Comparison of ENCODE assay signal across 10 mouse cellular contexts in genomic region chr2:157203026-157203425, GRCm38 (mm10). TPM values are rescaled to one million over a fixed set of nuclear protein-coding genes. Genes with fewer than 3 reads are reported as not detected.
DNase-seq lines count a peak whose midpoint lies in the region; ATAC-seq and TF ChIP-seq lines count a peak whose summit lies in the region.
"Had no signal": no experiment of that assay in that cellular context is flagged by ENCODE, and none has a peak within 500 bp of the region (broad histone marks: within the 10 kb centered on the region; RNA-seq: fewer than 3 reads in every experiment).

No protein-coding gene starts in this region.

- no peak overlapping the region for H3K27ac ChIP-seq in heart, embryonic 16.5 days (ENCODE audit: low read length)
- no peak overlapping the region for H3K27ac ChIP-seq in forebrain, embryonic 12.5 days
- H3K27ac ChIP-seq in limb, embryonic 12.5 days, result no peak overlapping the region
- H3K27ac ChIP-seq in neural tube, embryonic 12.5 days, result no peak overlapping the region
- no peak overlapping the region for H3K27ac ChIP-seq in thymus, adult 2 months (ENCODE audit: control insufficient read depth, insufficient read depth, low read length)

- peaks cover 8% of the 10 kb centered on the region for H3K36me3 ChIP-seq in heart, embryonic 16.5 days (ENCODE audit: control insufficient read depth, insufficient read depth)
- H3K36me3 ChIP-seq in forebrain, embryonic 12.5 days (replicated peaks), result peaks cover 22% of the 10 kb centered on the region
- peaks cover 20% of the 10 kb centered on the region for H3K36me3 ChIP-seq in limb, embryonic 12.5 days
- H3K36me3 ChIP-seq in neural tube, embryonic 12.5 days, result peaks cover 11% of the 10 kb centered on the region
- H3K36me3 ChIP-seq in thymus, adult 2 months (ENCODE audit: control insufficient read depth, insufficient read depth, low read length), result no peaks in the 10 kb centered on the region

- intact Hi-C loops in heart, postnatal 25 days (cut with DNase I), result no loop called here

- peak overlapping the region; percentile 72 for H3K4me3 ChIP-seq in heart, embryonic 16.5 days (ENCODE audit: low read length)
- peak overlapping the region; percentile 68 for H3K4me3 ChIP-seq in forebrain, embryonic 12.5 days (replicated peaks)
- no peak overlapping the region for H3K4me3 ChIP-seq in limb, embryonic 12.5 days (replicated peaks)
- H3K4me3 ChIP-seq in neural tube, embryonic 12.5 days, result no peak overlapping the region
- H3K4me3 ChIP-seq in thymus, adult 2 months (ENCODE audit: control insufficient read depth, insufficient read depth, low read length), result no peak overlapping the region

- TF ChIP-seq POLR2A in thymus, adult 2 months (IDR thresholded peaks at IDR 0.05; ENCODE audit: control insufficient read depth, extremely low read depth, insufficient read depth, low read length, poor library complexity), result no peak

- DNase-seq in heart, postnatal 25 days (ENCODE audit: low spot score), result no peak
- DNase-seq in right cerebral cortex, adult 2 months (ENCODE audit: low spot score in 2 of 2), result no peak
- DNase-seq in kidney, adult 8-10 months, result no peak
- DNase-seq in thymus, adult 2 months, result no peak
- DNase-seq: adrenal gland, postnatal 14 days; kidney, postnatal 10 days had no signal

- H3K4me1 ChIP-seq in heart, embryonic 16.5 days (ENCODE audit: control insufficient read depth, insufficient read depth, low read length), result peaks cover 11% of the 10 kb centered on the region; the same call in 1 of the 2 replicates
- peaks cover 20% of the 10 kb centered on the region for H3K4me1 ChIP-seq in forebrain, embryonic 12.5 days
- no peaks in the 10 kb centered on the region for H3K4me1 ChIP-seq in limb, embryonic 12.5 days (replicated peaks)
- peaks cover 3% of the 10 kb centered on the region; the same call in 1 of the 2 replicates for H3K4me1 ChIP-seq in neural tube, embryonic 12.5 days
- H3K4me1 ChIP-seq in thymus, adult 2 months (replicated peaks; ENCODE audit: control insufficient read depth, insufficient read depth, low read length), result peaks cover 7% of the 10 kb centered on the region

- H3K27me3 ChIP-seq in heart, embryonic 16.5 days (ENCODE audit: control insufficient read depth, insufficient read depth, low read length), result no peaks in the 10 kb centered on the region
- H3K27me3 ChIP-seq in forebrain, embryonic 12.5 days, result no peaks in the 10 kb centered on the region
- H3K27me3 ChIP-seq in limb, embryonic 12.5 days, result no peaks in the 10 kb centered on the region
- H3K27me3 ChIP-seq in neural tube, embryonic 12.5 days (replicated peaks), result no peaks in the 10 kb centered on the region
- no peaks in the 10 kb centered on the region for H3K27me3 ChIP-seq in thymus, adult 2 months (ENCODE audit: control insufficient read depth, insufficient read depth, low read length)

- H3K9ac ChIP-seq in heart, embryonic 16.5 days (ENCODE audit: low read length), result no peak overlapping the region; the same call in 1 of the 2 replicates
- H3K9ac ChIP-seq in forebrain, embryonic 12.5 days, result peak overlapping the region; percentile 89
- no peak overlapping the region for H3K9ac ChIP-seq in limb, embryonic 12.5 days (replicated peaks)
- H3K9ac ChIP-seq in neural tube, embryonic 12.5 days, result no peak overlapping the region

- no peak for ATAC-seq in heart, embryonic 16.5 days (replicated peaks; ENCODE audit: extremely low read depth, insufficient read depth, low FRiP score)
- ATAC-seq in forebrain, embryonic 12.5 days (ENCODE audit: low FRiP score), result no peak
- ATAC-seq in limb, embryonic 12.5 days (ENCODE audit: insufficient number of reproducible peaks, insufficient read depth, low FRiP score, low TSS enrichment, low read depth), result no peak
- no peak for ATAC-seq in neural tube, embryonic 12.5 days (ENCODE audit: low FRiP score, low read depth)

- H3K9me3 ChIP-seq in heart, embryonic 16.5 days (replicated peaks; ENCODE audit: control insufficient read depth, low read length), result peaks cover 3% of the 10 kb centered on the region
- H3K9me3 ChIP-seq in forebrain, embryonic 12.5 days, result peaks cover 11% of the 10 kb centered on the region; the same call in 1 of the 2 replicates
- peaks cover 7% of the 10 kb centered on the region; the same call in 1 of the 2 replicates for H3K9me3 ChIP-seq in limb, embryonic 12.5 days
- H3K9me3 ChIP-seq in neural tube, embryonic 12.5 days, result no peaks in the 10 kb centered on the region

- peak overlapping the region; percentile 92 for H3K4me2 ChIP-seq in heart, embryonic 16.5 days (ENCODE audit: low read depth, low read length)
- H3K4me2 ChIP-seq in forebrain, embryonic 12.5 days, result peak overlapping the region; percentile 63
- H3K4me2 ChIP-seq in limb, embryonic 12.5 days, result peak overlapping the region; percentile 62
- peak overlapping the region; percentile 77 for H3K4me2 ChIP-seq in neural tube, embryonic 12.5 days (replicated peaks)

- no peak for TF ChIP-seq CTCF in thymus, adult 2 months (IDR thresholded peaks at IDR 0.05; ENCODE audit: borderline replicate concordance, control insufficient read depth, extremely low read depth, insufficient read depth, low read length, poor library complexity)

RNA-seq across cellular contexts. Expression of gene Rbl1, which starts 1.3 kb away (rescaled TPM):
- polyA plus RNA-seq in heart, embryonic 16.5 days (2015; fragmentation: Nextera tagmentation; extraction: Ambion mirVana), result 15.1 and 16.3 TPM in 2 replicates
- 1 to 10 TPM; 2.3 to 2.5 TPM for total RNA-seq in heart, postnatal 25 days (2021)
- 35.6 and 36.2 TPM in 2 replicates for polyA plus RNA-seq in forebrain, embryonic 12.5 days (2016; fragmentation: Nextera tagmentation; extraction: Ambion mirVana)
- 27.7 and 28.0 TPM in 2 replicates for polyA plus RNA-seq in limb, embryonic 12.5 days (2016; fragmentation: Nextera tagmentation; extraction: Ambion mirVana)
- polyA plus RNA-seq in neural tube, embryonic 12.5 days (2016; fragmentation: Nextera tagmentation; extraction: Ambion mirVana), result 17.3 and 19.3 TPM in 2 replicates
- polyA plus RNA-seq in thymus, adult 2 months (2012; rRNA removed), result 20.9 and 25.1 TPM in 2 replicates

Comparison
In these comparisons a context has a peak if more than half of its experiments do, and no peak if none do; other contexts are left out.
1. H3K4me3 ChIP-seq: peak in heart, embryonic 16.5 days (single experiment) and forebrain, embryonic 12.5 days (single experiment); none in limb, embryonic 12.5 days (single experiment), neural tube, embryonic 12.5 days (single experiment) and thymus, adult 2 months (single experiment).
2. Peak in every context shown above with its lines, with median percentiles within 50 percentile points of each other: H3K4me2 ChIP-seq.